In the genomic region with DNA sequence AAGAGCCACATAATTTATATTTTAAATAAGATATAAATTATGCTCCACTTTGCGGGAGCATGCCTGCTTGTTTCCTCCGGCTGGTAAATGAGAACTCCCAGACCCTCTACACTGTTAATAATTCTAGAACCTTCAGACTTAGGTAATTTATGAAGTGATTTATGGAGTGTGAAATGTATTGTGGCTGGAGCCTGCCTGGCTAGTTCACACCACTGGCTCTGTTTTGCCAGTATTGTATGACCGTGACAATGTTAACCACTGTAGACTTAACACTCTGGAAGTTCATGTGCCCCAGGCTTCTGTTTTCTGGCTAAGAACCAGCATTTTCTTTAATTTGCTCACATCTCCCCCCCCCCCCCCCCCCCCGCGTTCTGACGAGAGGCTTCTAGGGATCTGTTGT, we compare ENCODE assay signal across 21 mouse cellular contexts. TPM values are rescaled to one million over a fixed set of nuclear protein-coding genes. Genes with fewer than 3 reads are reported as not detected.
"Had no signal": no experiment of that assay in that cellular context is flagged by ENCODE, and none has a peak within 500 bp of the region (broad histone marks: within the 10 kb centered on the region; RNA-seq: fewer than 3 reads in every experiment).

No protein-coding gene starts in this region.

- H3K9ac ChIP-seq: limb, embryonic 13.5 days; liver, embryonic 13.5 days; neural tube, embryonic 12.5 days; stomach, embryonic 15.5 days had no signal

- H3K27me3 ChIP-seq: limb, embryonic 13.5 days; liver, embryonic 13.5 days; neural tube, embryonic 12.5 days; stomach, embryonic 15.5 days had no signal

- H3K9me3 ChIP-seq: limb, embryonic 13.5 days; liver, embryonic 13.5 days; neural tube, embryonic 12.5 days; stomach, embryonic 15.5 days had no signal

- H3K4me1 ChIP-seq: liver, embryonic 13.5 days; stomach, embryonic 15.5 days had no signal

- H3K4me3 ChIP-seq: layer of hippocampus, adult 2 months; limb, embryonic 13.5 days; liver, embryonic 13.5 days; neural tube, embryonic 12.5 days; stomach, embryonic 15.5 days had no signal

- H3K4me2 ChIP-seq: limb, embryonic 13.5 days; liver, embryonic 13.5 days; midbrain, embryonic 11.5 days; neural tube, embryonic 12.5 days; stomach, embryonic 15.5 days had no signal

- ATAC-seq: inflammation-experienced regulatory T-cells, adult 6 months; intestine, embryonic 16.5 days had no signal

- H3K27ac ChIP-seq: layer of hippocampus, adult 2 months; limb, embryonic 13.5 days; liver, embryonic 13.5 days; neural tube, embryonic 12.5 days; stomach, embryonic 15.5 days had no signal

- DNase-seq: kidney, postnatal 14 days; layer of hippocampus, adult 9-11 months; liver; liver, embryonic 13.5 days; lung, adult 2 months; lung, postnatal 14 days; lung, postnatal 4 days; midbrain, embryonic 14.5 days; retina, postnatal 1 day; right cerebral cortex, postnatal 25 days; spleen, adult 18-20 months; thymus, postnatal 25 days had no signal

RNA-seq across cellular contexts. Expression of a gene that starts 12.2 kb away (rescaled TPM):
- total RNA-seq: megakaryocyte progenitor cell, adult 5-6 weeks; megakaryocyte-erythroid progenitor cell, adult 5-6 weeks had no signal
